Mouse (Mus musculus) olfactory bulb, adult 2 months (tissue): ENCODE data around the gene Tgfbi. TPM values are rescaled to one million over a fixed set of nuclear protein-coding genes. Genes with fewer than 3 reads are reported as not detected.

Experiments
- H3K27ac ChIP-seq: fragments of 200-500 bp; 2 replicates; pipeline ENCODE4 v1.5.1; 2012; ENCODE audit warnings: low read depth, low read length; ENCODE audit not compliant: insufficient read depth
- H3K4me1 ChIP-seq: fragments of 200-500 bp; 2 replicates; pipeline ENCODE4 v1.6.1; 2012; ENCODE audit warnings: low read length; ENCODE audit not compliant: control insufficient read depth, insufficient read depth
- H3K4me3 ChIP-seq: fragments of 200-500 bp; 2 replicates; pipeline ENCODE4 v1.5.1; 2012; ENCODE audit warnings: mild to moderate bottlenecking, low read depth, low read length, moderate library complexity; ENCODE audit not compliant: insufficient read depth
- CTCF ChIP-seq: fragments of 200-500 bp; IDR thresholded peaks from 2 replicates; pipeline ENCODE4 v1.5.1; 2012; ENCODE audit warnings: low read depth, mild to moderate bottlenecking, low read length, moderate library complexity; ENCODE audit not compliant: insufficient read depth
- POLR2A ChIP-seq: fragments of 200-500 bp; IDR thresholded peaks from 2 replicates; pipeline ENCODE4 v1.6.1; 2012; ENCODE audit warnings: mild to moderate bottlenecking, low read depth, low read length, moderate library complexity; ENCODE audit not compliant: insufficient read depth
- WGBS: fragments of 180-500 bp; shearing (Covaris S2); methylation state at CpG from one replicate; pipeline ENCODE4 v1.1.7; 2018; 5-methylcytosine and 5-hydroxymethylcytosine counted together
- polyA plus RNA-seq: library from polyadenylated mRNA; stranded (reverse); fragments of >200 nt; gene quantifications from 2 replicates; pipeline ENCODE4 v1.2.4, GENCODE M21; 2012; ENCODE audit warnings: low replicate concordance; ENCODE audit not compliant: missing spikeins, insufficient read depth, insufficient read length

The Tgfbi gene
- polyA plus RNA-seq, 1 experiment = not detected

GRCm38 (mm10) chr13:56641746-56642145 is 32.4 kb downstream of the Tgfbi start:
- 87% methylated on average over 2 of the region's 2 CpGs for WGBS
- Histone ChIP-seq H3K4me3 (no peak overlapping the region), H3K4me1 (no peaks in the 10 kb centered on the region), H3K27ac (no peak overlapping the region)
- TF ChIP-seq POLR2A (no peak), CTCF (no peak)

DNA sequence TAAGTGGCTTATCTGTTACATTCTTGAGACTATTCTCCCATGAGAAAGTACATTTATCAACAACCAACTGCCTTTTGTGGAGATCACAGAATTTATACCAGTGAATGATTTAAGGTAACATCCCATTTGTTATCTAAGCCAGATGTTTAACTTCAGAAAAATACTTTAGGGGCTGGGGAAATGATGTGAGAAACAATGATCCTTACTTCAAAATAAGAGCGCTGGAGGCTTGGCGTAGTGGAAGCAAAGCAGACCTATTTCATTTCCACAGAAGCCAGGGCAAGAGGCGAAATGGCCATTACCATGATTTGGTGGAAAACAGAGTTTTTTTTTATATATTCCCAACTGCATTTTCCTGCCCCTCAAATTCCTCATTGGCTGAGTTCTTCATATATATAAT is 34.7 kb downstream of the Tgfbi start:
- 98% methylated on average over 3 of the region's 3 CpGs for WGBS
- Histone ChIP-seq H3K27ac (no peak overlapping the region), H3K4me3 (no peak overlapping the region), H3K4me1 (peaks cover 6% of the 10 kb centered on the region)
- TF ChIP-seq CTCF (no peak), POLR2A (no peak)

GRCm38 (mm10) chr13:56645744-56646143 is 36.4 kb downstream of the Tgfbi start:
- H3K27ac ChIP-seq = no peak overlapping the region
- TF ChIP-seq POLR2A (no peak), CTCF (no peak)
- peaks cover 6% of the 10 kb centered on the region for H3K4me1 ChIP-seq
- 82% methylated on average over 6 of the region's 6 CpGs for WGBS
- H3K4me3 ChIP-seq = no peak overlapping the region

GRCm38 (mm10) chr13:56647597-56648405 is 38.5 kb downstream of the Tgfbi start:
- TF ChIP-seq POLR2A = no peak
- TF ChIP-seq CTCF = no peak

DNA sequence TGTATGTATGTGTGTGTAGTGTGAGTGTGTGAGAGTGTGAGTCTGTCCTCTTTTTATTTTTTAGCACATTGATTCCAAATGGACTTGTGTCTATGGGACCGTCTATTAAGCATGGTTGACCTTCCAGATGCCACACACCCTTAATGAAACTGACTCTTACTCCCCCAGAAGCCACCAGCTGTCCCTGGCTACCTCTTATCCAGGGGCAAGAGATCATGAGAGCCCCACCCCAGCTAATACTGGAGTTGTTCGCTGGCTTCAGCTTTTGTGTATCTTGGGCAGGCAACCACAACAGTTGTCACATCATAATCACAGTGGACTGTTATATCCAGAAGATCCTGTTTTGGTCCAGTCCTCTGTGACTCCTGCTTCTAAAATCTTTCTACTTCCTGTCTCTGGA is 40.7 kb downstream of the Tgfbi start:
- TF ChIP-seq POLR2A = no peak
- no peak for TF ChIP-seq CTCF
- Histone ChIP-seq H3K27ac (no peak overlapping the region), H3K4me1 (peaks cover 6% of the 10 kb centered on the region), H3K4me3 (no peak overlapping the region)
- WGBS = 97% methylated on average over 2 of the region's 2 CpGs

More at GRCm38 (mm10) chr13:56647597-56648405, 38.5 kb downstream of the Tgfbi start:
- Histone ChIP-seq H3K27ac (no peak overlapping the region), H3K4me1 (peaks cover 6% of the 10 kb centered on the region), H3K4me3 (no peak overlapping the region)
- WGBS = 78% methylated on average over 10 of the region's 10 CpGs

GRCm38 (mm10) chr13:56652381-56652780 is 43.1 kb downstream of the Tgfbi start:
- H3K4me3 ChIP-seq = no peak overlapping the region
- no peak overlapping the region for H3K27ac ChIP-seq
- H3K4me1 ChIP-seq = peaks cover 6% of the 10 kb centered on the region
- TF ChIP-seq POLR2A = no peak
- no peak for TF ChIP-seq CTCF
- WGBS = 85% methylated on average over 8 of the region's 8 CpGs

GRCm38 (mm10) chr13:56654176-56654575 is 44.9 kb downstream of the Tgfbi start:
- no peak for TF ChIP-seq CTCF
- no peak for TF ChIP-seq POLR2A
- H3K27ac ChIP-seq = no peak overlapping the region
- peaks cover 5% of the 10 kb centered on the region; the same call in 1 of the 2 replicates for H3K4me1 ChIP-seq
- WGBS = 96% methylated on average over 5 of the region's 5 CpGs
- no peak overlapping the region for H3K4me3 ChIP-seq

DNA sequence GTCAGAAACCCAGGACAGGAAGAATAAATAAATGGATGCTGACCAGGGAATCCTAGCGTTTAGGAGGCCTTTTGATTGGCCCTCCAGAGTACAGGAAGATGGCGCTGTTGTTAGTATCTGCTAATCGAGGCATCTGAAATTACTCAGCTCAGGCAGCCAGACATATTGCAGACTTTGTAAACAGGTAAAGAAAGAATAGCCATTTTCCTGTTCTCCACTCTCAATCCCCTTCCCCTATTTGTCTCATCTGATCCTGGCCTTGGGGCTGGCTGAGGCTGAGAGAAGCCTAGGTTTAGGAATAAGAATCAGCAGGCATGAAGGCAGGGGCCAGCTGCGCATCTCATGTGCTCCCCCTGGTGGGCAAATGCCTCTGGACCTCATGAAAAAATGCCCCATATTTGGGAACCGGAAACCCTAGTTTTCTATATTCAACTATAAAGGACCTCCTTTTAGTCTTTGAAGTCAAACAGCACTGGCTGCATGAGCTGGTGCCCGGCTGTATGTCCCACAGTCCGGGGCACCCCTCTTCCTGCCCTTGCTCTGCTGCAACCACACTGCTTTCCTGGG is 48.7 kb downstream of the Tgfbi start:
- Histone ChIP-seq H3K4me1 (peaks cover 5% of the 10 kb centered on the region; the same call in 1 of the 2 replicates), H3K4me3 (no peak overlapping the region), H3K27ac (no peak overlapping the region)
- TF ChIP-seq CTCF = peak; percentile 82
- TF ChIP-seq POLR2A = no peak
- WGBS = 35% methylated on average over 7 of the region's 7 CpGs

GRCm38 (mm10) chr13:56658931-56659330 is 49.6 kb downstream of the Tgfbi start:
- TF ChIP-seq CTCF (no peak), POLR2A (no peak)
- H3K27ac ChIP-seq = no peak overlapping the region
- H3K4me1 ChIP-seq = peaks cover 5% of the 10 kb centered on the region; the same call in 1 of the 2 replicates
- 51% methylated on average over 6 of the region's 6 CpGs for WGBS
- H3K4me3 ChIP-seq = no peak overlapping the region
